Mouse (Mus musculus) spleen, postnatal 4 days (tissue): ENCODE results near the gene Hk2.

ENCODE experiments used
- DNase-seq, 2 experiments: peaks; one replicate each; pipeline ENCODE4 v3.0.0; 2022; ENCODE audit warnings: low spot score in 2 of 2

Hk2 gene

GRCm38 (mm10) chr6:82770286-82770685 lies 4.0 kb downstream of the Hk2 start:
- no peak for DNase-seq

GRCm38 (mm10) chr6:82769704-82770103 lies 4.5 kb downstream of the Hk2 start:
- no peak for DNase-seq

- no peak for DNase-seq
Observed at GRCm38 (mm10) chr6:82767734-82768586, 6.3 kb downstream of the Hk2 start.

- DNase-seq: no peak
Observed at GRCm38 (mm10) chr6:82766636-82767035, 7.6 kb downstream of the Hk2 start.

- no peak for DNase-seq
Observed at GRCm38 (mm10) chr6:82765261-82765660, 9.0 kb downstream of the Hk2 start.

DNA sequence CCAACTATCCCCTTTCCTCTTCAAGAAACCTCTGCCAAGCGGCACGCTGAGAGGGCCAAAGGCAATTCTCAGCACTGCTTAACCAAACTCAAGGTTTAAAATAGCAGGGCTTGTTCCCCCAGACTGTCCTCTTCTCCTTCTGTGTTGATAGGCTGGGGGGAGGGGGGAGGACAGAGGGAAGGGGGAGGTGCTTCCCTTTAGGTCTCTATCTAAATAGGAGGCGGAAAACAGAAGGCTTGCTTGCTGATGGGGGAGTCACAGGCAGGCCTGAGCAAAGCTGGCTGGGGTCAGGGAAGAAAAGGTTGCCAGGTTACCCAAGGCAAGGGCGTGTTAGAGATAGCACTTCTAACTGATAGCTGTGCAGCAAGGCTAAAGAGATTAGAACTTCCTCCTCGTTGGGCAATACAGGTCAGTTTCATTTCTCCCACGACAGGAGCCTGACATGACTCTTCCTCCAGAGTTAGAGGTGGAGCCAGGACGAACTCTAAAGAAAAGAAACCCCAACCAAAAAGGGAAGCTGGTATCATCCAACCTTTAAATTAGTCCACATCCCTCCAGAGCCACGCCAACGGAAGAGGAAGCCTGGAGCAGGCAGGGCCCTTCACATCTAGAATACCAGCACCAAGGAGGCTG lies 10.3 kb downstream of the Hk2 start:
- DNase-seq: no peak

- DNase-seq: no peak
Observed at GRCm38 (mm10) chr6:82762728-82763127, 11.5 kb downstream of the Hk2 start.

DNA sequence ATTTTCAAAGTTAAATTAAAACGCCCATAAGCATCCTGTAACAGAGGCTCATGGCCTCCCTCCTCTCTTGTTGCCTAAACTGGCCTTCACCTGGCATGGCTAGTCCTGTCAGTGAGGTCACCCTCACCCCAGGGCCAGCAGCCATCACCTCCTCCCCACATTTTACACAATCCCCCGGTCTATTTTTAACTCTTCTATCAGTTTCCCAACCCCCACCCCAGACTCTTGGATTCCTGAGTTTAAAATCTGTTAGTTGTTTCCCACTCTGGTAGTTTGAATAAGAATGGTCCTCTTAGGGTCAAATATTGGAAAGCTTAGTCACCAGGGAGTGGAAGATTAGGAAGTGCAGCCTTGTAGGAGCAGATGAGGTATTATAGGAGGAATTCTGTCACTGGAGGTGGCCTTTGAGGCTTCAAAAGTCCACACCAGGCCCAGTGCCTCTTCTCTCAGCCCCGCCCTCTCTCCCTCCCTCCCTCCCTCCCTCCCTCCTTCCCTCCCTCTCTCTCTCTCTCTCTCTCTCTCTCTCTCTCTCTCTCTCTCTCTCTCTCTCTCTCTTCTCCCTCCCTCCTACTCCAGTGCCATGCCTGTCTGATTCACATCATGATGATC lies 13.4 kb downstream of the Hk2 start:
- DNase-seq: no peak

DNA sequence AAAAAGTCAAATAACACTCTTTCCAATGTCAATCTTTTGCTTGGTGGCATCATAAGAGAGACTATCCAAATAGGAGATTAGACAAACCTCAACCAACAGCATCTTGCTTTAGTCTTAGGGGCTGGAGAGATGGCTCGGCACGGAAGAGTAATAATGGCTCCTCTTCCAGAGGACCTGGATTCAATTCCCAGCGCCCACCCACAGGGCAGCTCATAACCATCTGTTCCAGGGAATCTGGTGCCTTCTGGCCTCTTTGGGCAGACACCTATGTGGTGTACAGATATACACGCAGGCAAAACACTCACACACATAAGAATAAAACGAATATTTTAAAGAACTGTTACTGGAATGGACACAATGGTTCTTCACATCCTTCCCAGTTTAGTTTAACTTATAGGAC lies 15.0 kb downstream of the Hk2 start:
- no peak for DNase-seq

GRCm38 (mm10) chr6:82756799-82757210 lies 17.4 kb downstream of the Hk2 start:
- no peak for DNase-seq

- DNase-seq: no peak
Observed at GRCm38 (mm10) chr6:82756216-82756615, 18.0 kb downstream of the Hk2 start.

DNA sequence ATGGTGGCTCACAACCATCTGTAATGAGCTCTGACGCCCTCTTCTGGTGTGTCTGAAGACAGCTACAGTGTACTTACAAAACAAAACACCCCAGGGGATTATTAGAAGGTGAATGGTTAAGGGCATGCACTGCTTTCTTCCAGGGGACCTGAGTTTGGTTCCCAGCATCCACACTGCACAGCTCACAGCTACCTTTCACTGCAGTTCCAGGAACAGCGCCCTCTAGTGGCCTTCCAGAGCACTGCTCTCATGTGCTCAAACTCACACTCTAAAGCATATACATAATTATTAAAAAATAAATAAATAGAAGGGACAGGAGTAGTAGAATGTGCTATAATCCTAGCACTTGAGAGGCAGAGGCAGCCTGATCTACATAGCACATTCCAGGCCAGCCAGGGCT lies 18.9 kb downstream of the Hk2 start:
- DNase-seq: no peak

DNA sequence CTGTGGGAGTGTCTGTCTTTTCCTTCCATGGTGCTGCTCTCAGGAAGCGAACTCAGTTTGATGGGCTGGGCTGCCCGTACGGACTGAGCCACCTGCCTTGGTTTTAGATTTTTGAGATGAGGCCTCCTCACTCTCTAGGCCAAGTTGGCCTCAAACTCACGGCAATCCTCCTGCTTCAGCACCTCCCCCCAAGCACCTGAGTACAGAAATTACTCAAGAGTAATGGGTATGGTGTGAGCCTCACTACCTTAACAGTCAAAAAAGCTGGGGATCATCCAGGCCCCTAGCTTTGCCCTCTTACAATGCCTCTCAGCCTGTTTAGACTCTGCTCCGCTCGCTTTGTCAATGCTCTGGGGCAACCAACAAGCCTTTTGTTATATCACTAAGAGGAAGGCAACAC lies 19.5 kb downstream of the Hk2 start:
- no peak for DNase-seq

- no peak for DNase-seq
Observed at GRCm38 (mm10) chr6:82753638-82754361, 20.5 kb downstream of the Hk2 start.

GRCm38 (mm10) chr6:82753061-82753460 lies 21.2 kb downstream of the Hk2 start:
- no peak for DNase-seq

GRCm38 (mm10) chr6:82751791-82752190 lies 22.5 kb downstream of the Hk2 start:
- no peak for DNase-seq

DNA sequence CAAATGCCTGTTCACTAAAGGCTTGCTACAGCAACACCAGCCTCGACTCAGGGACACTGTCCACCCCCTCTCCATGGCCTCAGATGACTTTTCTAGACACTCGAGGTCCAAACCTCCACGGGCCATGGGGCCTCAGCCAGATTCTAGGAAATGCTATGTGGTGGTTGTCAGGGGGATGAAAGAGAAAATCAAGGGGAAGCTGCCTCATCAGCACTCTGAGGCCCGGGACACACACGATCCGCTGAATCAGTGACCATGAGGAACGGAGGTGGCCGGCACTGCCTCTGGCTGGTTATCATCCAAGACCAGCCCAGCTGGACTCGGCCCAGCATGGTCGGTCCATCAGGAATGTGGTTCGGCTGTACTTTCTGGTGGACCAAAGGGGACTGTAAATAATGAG lies 23.2 kb downstream of the Hk2 start:
- DNase-seq: no peak

- DNase-seq: no peak
Observed at GRCm38 (mm10) chr6:82750063-82750462, 24.2 kb downstream of the Hk2 start.

GRCm38 (mm10) chr6:82748106-82748672 lies 26.1 kb downstream of the Hk2 start:
- DNase-seq: no peak

- no peak for DNase-seq
Observed at GRCm38 (mm10) chr6:82747085-82747484, 27.2 kb downstream of the Hk2 start.

DNA sequence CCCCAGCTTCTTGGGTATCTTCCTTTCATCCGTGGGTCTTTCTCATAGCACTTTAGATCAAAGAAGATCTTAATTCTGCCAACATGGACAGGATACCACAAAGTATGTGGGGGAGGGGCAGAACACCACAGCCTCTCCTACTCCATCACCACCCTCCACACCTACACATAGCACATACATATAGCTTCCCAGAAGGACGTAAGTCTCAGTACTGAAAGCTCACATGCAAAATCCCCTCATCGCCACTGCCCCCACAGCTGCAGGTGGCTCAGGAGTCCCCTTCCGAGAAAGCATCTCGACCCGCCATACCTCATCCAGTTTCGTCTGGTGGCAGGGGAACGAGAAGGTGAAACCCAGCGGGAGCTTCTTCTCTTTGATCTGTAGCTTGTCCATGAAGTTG lies 29.7 kb downstream of the Hk2 start:
- no peak for DNase-seq

DNA sequence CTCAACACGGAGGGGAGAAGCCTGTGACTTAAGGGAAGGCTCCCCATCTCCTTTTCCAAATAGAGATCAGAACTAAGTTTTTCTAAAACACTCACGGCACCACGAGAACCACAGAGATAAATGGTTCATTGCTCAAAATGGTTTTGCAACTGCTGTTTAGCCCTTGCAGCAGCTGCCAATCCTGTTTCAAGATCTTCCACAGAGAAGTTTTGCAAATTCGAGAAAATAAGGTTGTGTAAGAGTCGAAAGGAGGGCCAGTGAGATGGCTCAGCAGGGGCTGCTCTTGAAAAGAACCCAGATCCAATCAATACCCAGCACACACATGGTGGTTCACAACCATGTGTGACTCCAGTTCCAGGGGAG lies 32.8 kb downstream of the Hk2 start:
- DNase-seq: no peak
